ENCODE assay signal across 19 mouse cellular contexts in the genomic region with DNA sequence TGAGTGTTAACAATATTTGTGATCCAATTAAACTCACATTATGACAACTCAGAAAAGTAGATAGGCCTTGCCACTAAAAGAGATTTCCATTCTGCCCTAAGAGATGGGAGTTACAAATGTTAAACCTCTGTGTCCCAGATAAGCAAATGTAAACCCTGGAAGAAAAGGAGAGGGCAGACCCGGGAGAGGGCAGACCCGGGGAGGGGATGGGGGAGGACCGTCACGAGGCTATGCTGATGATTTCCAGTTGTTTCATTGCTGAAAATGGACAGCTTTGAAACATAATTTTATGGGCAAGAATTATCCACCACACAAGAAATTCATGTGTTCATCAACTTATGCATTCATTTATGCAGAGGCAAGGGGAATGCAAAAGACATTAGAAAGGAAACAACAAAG.
DNase-seq lines count a peak whose midpoint lies in the region; ATAC-seq and TF ChIP-seq lines count a peak whose summit lies in the region.
"Had no signal": no experiment of that assay in that cellular context is flagged by ENCODE, and none has a peak within 500 bp of the region (broad histone marks: within the 10 kb centered on the region; RNA-seq: fewer than 3 reads in every experiment).

No protein-coding gene starts in this region.

- no peak for TF ChIP-seq CTCF in lung, postnatal 0 days (IDR thresholded peaks at IDR 0.05)
- no peak for TF ChIP-seq CTCF in brain, embryonic 14.5 days (IDR thresholded peaks at IDR 0.05; ENCODE audit: borderline replicate concordance, extremely low read depth, insufficient read depth, insufficient read length)

- no peaks in the 10 kb centered on the region for H3K27me3 ChIP-seq in kidney, embryonic 16.5 days (ENCODE audit: insufficient read depth, low read length)
- no peaks in the 10 kb centered on the region for H3K27me3 ChIP-seq in lung, postnatal 0 days (replicated peaks; ENCODE audit: insufficient read depth, low read length)
- H3K27me3 ChIP-seq in liver, embryonic 15.5 days = no peaks in the 10 kb centered on the region
- H3K27me3 ChIP-seq: embryonic facial prominence, embryonic 12.5 days; limb, embryonic 13.5 days; midbrain, embryonic 15.5 days; Patski had no signal

- no peak overlapping the region for H3K27ac ChIP-seq in kidney, embryonic 16.5 days (ENCODE audit: low read length)
- H3K27ac ChIP-seq in lung, postnatal 0 days (ENCODE audit: low read length) = peak overlapping the region; percentile 26
- H3K27ac ChIP-seq in liver, embryonic 15.5 days (replicated peaks) = peak overlapping the region; percentile 58; the same call in 1 of the 2 replicates
- H3K27ac ChIP-seq: embryonic facial prominence, embryonic 12.5 days; heart, adult 2 months; hindbrain, embryonic 14.5 days; limb, embryonic 13.5 days; midbrain, embryonic 15.5 days had no signal

- ATAC-seq in kidney, embryonic 16.5 days (ENCODE audit: low FRiP score, low TSS enrichment) = no peak
- ATAC-seq in lung, postnatal 0 days = peak; percentile 17; the same call in 1 of the 2 replicates
- no peak for ATAC-seq in liver, embryonic 15.5 days (ENCODE audit: insufficient read depth)
- ATAC-seq: Patski had no signal

- H3K4me2 ChIP-seq in kidney, embryonic 16.5 days (replicated peaks; ENCODE audit: low read depth, low read length) = no peak overlapping the region
- no peak overlapping the region for H3K4me2 ChIP-seq in lung, postnatal 0 days (replicated peaks; ENCODE audit: low read depth, low read length)
- peak overlapping the region; percentile 29; the same call in 1 of the 2 replicates for H3K4me2 ChIP-seq in liver, embryonic 15.5 days
- H3K4me2 ChIP-seq: embryonic facial prominence, embryonic 12.5 days; hindbrain, embryonic 14.5 days; limb, embryonic 13.5 days; midbrain, embryonic 15.5 days had no signal

- 59% methylated on average over 4 of the region's 4 CpGs for WGBS in kidney, embryonic 16.5 days
- 16% methylated on average over 4 of the region's 4 CpGs for WGBS in lung, postnatal 0 days
- 28% methylated on average over 4 of the region's 4 CpGs for WGBS in liver, embryonic 15.5 days (ENCODE audit: insufficient replicate concordance)

- no peak overlapping the region for H3K4me3 ChIP-seq in kidney, embryonic 16.5 days (ENCODE audit: low read length)
- H3K4me3 ChIP-seq in lung, postnatal 0 days (ENCODE audit: low read depth, low read length) = no peak overlapping the region
- H3K4me3 ChIP-seq in liver, embryonic 15.5 days (replicated peaks) = no peak overlapping the region
- H3K4me3 ChIP-seq: embryonic facial prominence, embryonic 12.5 days; heart, adult 2 months; limb, embryonic 13.5 days; midbrain, embryonic 15.5 days; myocyte had no signal

- H3K4me1 ChIP-seq in kidney, embryonic 16.5 days (ENCODE audit: insufficient read depth, low read length) = peaks cover 28% of the 10 kb centered on the region
- H3K4me1 ChIP-seq in lung, postnatal 0 days (ENCODE audit: insufficient read depth, low read depth, low read length) = peaks cover 14% of the 10 kb centered on the region
- peaks cover 36% of the 10 kb centered on the region for H3K4me1 ChIP-seq in liver, embryonic 15.5 days (replicated peaks)
- H3K4me1 ChIP-seq: midbrain, embryonic 15.5 days had no signal

- no peak for TF ChIP-seq POLR2A in brain, embryonic 14.5 days (IDR thresholded peaks at IDR 0.05; ENCODE audit: borderline replicate concordance, extremely low read depth, insufficient read depth, insufficient read length, poor library complexity, severe bottlenecking)

- no peak overlapping the region for H3K9ac ChIP-seq in kidney, embryonic 16.5 days (replicated peaks; ENCODE audit: low read length)
- H3K9ac ChIP-seq in lung, postnatal 0 days (replicated peaks; ENCODE audit: low read depth) = no peak overlapping the region
- no peak overlapping the region for H3K9ac ChIP-seq in liver, embryonic 15.5 days
- H3K9ac ChIP-seq: embryonic facial prominence, embryonic 12.5 days; hindbrain, embryonic 14.5 days; limb, embryonic 13.5 days; midbrain, embryonic 15.5 days had no signal

- H3K36me3 ChIP-seq in kidney, embryonic 16.5 days (ENCODE audit: insufficient read depth, low read length) = no peaks in the 10 kb centered on the region
- no peaks in the 10 kb centered on the region for H3K36me3 ChIP-seq in lung, postnatal 0 days (ENCODE audit: insufficient read depth, low read length)
- no peaks in the 10 kb centered on the region for H3K36me3 ChIP-seq in liver, embryonic 15.5 days (replicated peaks)
- H3K36me3 ChIP-seq: embryonic facial prominence, embryonic 12.5 days; limb, embryonic 13.5 days; midbrain, embryonic 15.5 days had no signal

- no peak for TF ChIP-seq EP300 in lung, postnatal 0 days (IDR thresholded peaks at IDR 0.05)

- peak; percentile 26 to 45 for DNase-seq in kidney, postnatal 4 days
- DNase-seq in lung, postnatal 0 days (ENCODE audit: low spot score) = peak; percentile 27
- no peak for DNase-seq in lung, adult 18-20 months
- DNase-seq in brain, embryonic 14.5 days (ENCODE audit: low read depth) = peak; percentile 8
- no peak for DNase-seq in urinary bladder, adult 18-20 months (ENCODE audit: low spot score in 2 of 2)
- DNase-seq: adrenal gland, adult 8-10 months; cerebellum, adult 9-10 months; heart, adult 2 months; heart, postnatal 36 days; kidney, adult 8-10 months; thymus, adult 18-20 months had no signal

- H3K9me3 ChIP-seq in kidney, embryonic 16.5 days (ENCODE audit: low read length) = 0 out of 2 replicates have a peak, but pooled peaks cover 3% of the 10 kb centered on the region
- H3K9me3 ChIP-seq in lung, postnatal 0 days (ENCODE audit: low read length) = no peaks in the 10 kb centered on the region
- H3K9me3 ChIP-seq in liver, embryonic 15.5 days (replicated peaks) = no peaks in the 10 kb centered on the region
- H3K9me3 ChIP-seq: embryonic facial prominence, embryonic 12.5 days; limb, embryonic 13.5 days; midbrain, embryonic 15.5 days had no signal

Comparison
In these comparisons a context has a peak if more than half of its experiments do, and no peak if none do; other contexts are left out.
1. DNase-seq: peak in kidney, postnatal 4 days (2 of 2), lung, postnatal 0 days (single experiment) and brain, embryonic 14.5 days (single experiment); none in lung, adult 18-20 months (0 of 2) and urinary bladder, adult 18-20 months (0 of 2).